Mouse (Mus musculus) liver, postnatal 0 days (tissue): ENCODE measurements around the gene Bnip1. TPM values are rescaled to one million over a fixed set of nuclear protein-coding genes. Genes with fewer than 3 reads are reported as not detected.

Experiments used
- ATAC-seq: fragments of 200-750 bp; cut with Nextera tagmentation; 2 replicates; pipeline ENCODE4 v1.8.0; 2017; ENCODE audit warnings: mild to moderate bottlenecking, moderate library complexity
- DNase-seq: peaks from one replicate; pipeline ENCODE4 v3.0.0-alpha.2; 2016
- H3K27ac ChIP-seq: fragments of 300-500 bp; sonication (generic); 2 replicates; pipeline ENCODE4 v1.5.1; 2014; ENCODE audit warnings: antibody characterized with exemption, moderate library complexity, mild to moderate bottlenecking, low read depth
- H3K27me3 ChIP-seq: fragments of 300-500 bp; sonication (generic); 2 replicates; pipeline ENCODE4 v1.6.1; 2014; ENCODE audit warnings: low read length, control low read depth, mixed read lengths; ENCODE audit not compliant: insufficient read depth
- H3K36me3 ChIP-seq: fragments of 300-500 bp; sonication (generic); replicated peaks from 2 replicates; pipeline ENCODE4 v1.6.1; 2014; ENCODE audit warnings: mild to moderate bottlenecking, control low read depth, low read length, moderate library complexity, mixed read lengths; ENCODE audit not compliant: insufficient read depth
- H3K4me1 ChIP-seq: fragments of 300-500 bp; sonication (generic); 2 replicates; pipeline ENCODE4 v1.6.1; 2014; ENCODE audit warnings: antibody characterized with exemption, mild to moderate bottlenecking, control low read depth; ENCODE audit not compliant: insufficient read depth
- H3K4me2 ChIP-seq: fragments of 300-500 bp; sonication (generic); 2 replicates; pipeline ENCODE4 v1.6.1; 2014; ENCODE audit warnings: low read depth, mild to moderate bottlenecking, low read length, moderate library complexity, mixed read lengths
- H3K4me3 ChIP-seq: fragments of 300-500 bp; sonication (generic); 2 replicates; pipeline ENCODE4 v1.5.1; 2014; ENCODE audit warnings: low read depth, low read length
- H3K9ac ChIP-seq: fragments of 300-500 bp; sonication (generic); replicated peaks from 2 replicates; pipeline ENCODE4 v1.6.1; 2014; ENCODE audit warnings: mild to moderate bottlenecking, moderate library complexity
- H3K9me3 ChIP-seq: fragments of 300-500 bp; sonication (generic); 2 replicates; pipeline ENCODE4 v1.6.1; 2016; ENCODE audit warnings: mild to moderate bottlenecking, control low read depth, low read length, mixed read lengths
- CTCF ChIP-seq: sonication (generic); IDR thresholded peaks from 2 replicates; pipeline ENCODE4 v1.5.1; 2016; ENCODE audit warnings: antibody characterized with exemption, low read depth
- EP300 ChIP-seq: IDR thresholded peaks from 2 replicates; pipeline ENCODE4 v1.6.1; 2016; ENCODE audit warnings: antibody characterized with exemption, low read depth, mild to moderate bottlenecking
- WGBS: fragments of 180-500 bp; shearing (Covaris S2); extraction: QIAGEN DNeasy Blood & Tissue Kit; methylation state at CpG from one replicate; pipeline ENCODE4 v1.1.7; 2014; ENCODE audit not compliant: insufficient replicate concordance; 5-methylcytosine and 5-hydroxymethylcytosine counted together
- polyA plus RNA-seq: library from polyadenylated mRNA; unstranded; fragments of >200 nt; fragmentation: Nextera tagmentation; extraction: Ambion mirVana; gene quantifications from 2 replicates; pipeline ENCODE4 v1.2.1, GENCODE M21; 2015

Gene Bnip1
- polyA plus RNA-seq, 1 experiment from 2014 or later = 19.7 TPM

- ATAC-seq = no peak
- no peak overlapping the region for H3K4me2 ChIP-seq
- no peaks in the 10 kb centered on the region for H3K9me3 ChIP-seq
Measured at GRCm38 (mm10) chr17:26838191-26838910, 57.5 kb downstream of the Bnip1 start.

DNA sequence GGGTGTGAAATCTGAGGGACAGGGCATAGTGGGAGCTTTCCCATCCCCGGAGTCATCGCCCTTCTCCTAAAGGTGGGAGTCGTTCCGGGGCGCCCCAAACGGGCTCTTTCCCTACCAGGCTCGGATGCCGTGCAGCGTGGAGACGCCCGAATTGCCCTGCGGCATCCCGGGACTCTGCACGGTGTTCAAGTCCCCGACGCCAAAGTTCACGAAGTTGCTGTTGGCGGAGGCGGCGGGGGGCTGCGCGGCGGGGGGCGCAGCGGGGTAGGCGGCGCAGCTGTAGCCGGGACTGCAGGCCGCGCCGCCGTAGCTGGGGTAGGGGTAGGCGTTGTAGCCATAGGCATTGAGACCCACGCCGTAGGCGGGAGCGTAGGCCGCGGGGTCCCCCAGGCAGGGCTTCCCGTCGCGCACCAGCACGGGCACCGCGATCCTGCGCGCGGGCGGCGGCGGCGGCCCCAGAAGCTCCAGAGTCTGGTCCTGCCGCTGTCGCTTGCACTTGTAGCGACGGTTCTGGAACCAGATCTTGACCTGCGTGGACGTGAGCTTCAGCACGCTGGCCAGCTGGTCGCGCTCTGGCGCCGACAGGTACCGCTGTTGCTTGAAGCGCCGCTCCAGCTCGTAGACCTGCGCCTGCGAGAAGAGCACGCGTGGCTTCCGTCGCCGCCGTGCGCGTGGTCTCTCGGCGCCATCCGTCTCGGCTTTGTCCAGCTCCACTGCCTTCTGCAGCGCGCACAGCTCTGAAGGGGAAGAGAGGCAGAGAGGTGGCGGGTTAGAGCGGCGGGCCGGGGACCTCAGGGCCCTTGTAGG lies 58.2 kb downstream of the Bnip1 start:
- no peak for ATAC-seq

More at GRCm38 (mm10) chr17:26838191-26838910, 57.5 kb downstream of the Bnip1 start:
- H3K4me3 ChIP-seq = no peak overlapping the region
- H3K36me3 ChIP-seq = no peaks in the 10 kb centered on the region
- H3K27me3 ChIP-seq = peaks cover 97% of the 10 kb centered on the region
- peaks cover 3% of the 10 kb centered on the region; the same call in 1 of the 2 replicates for H3K4me1 ChIP-seq
- no peak overlapping the region for H3K9ac ChIP-seq
- no peak overlapping the region for H3K27ac ChIP-seq
- TF ChIP-seq CTCF = no peak
- TF ChIP-seq EP300 = no peak
- 5% methylated on average over 33 of the region's 37 CpGs for WGBS
- DNase-seq = no peak

DNA sequence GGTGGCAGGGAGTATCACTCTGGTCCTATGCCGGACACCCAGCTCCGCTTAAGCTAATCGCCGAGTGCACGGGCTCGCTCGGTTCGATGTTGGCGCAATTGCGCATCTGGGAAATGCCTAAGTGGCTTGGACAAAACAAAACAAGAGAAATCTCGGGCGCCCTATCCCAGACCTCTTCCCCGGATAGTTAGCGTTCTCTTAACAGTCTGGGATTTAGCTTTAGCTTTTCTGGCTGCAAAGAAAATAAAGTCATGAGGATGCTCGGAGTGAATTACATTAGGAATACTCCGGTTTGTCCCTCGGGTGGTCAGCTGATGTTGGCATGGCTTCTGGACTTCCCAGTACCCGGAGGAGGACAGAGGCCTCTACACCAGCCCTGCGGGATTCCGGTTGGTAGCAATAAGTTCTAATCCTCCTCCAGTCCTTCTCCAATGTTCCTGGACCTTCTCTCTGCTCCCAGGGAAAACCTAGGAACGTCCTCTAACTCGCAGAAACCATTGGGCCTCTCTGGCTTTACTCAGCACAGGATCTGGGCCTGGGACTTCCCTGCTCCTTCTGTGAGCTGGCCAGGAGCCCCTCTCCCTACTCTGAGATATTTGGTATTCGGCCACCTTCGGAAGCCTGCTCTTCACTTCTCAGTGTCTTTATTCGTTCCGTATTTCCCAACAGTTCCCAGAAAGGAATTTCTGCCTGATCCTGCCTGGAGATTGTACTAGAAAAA lies 59.0 kb downstream of the Bnip1 start:
- Histone ChIP-seq H3K4me1 (peaks cover 5% of the 10 kb centered on the region), H3K4me3 (0 out of 2 replicates have a peak overlapping the region, but pooled peaks have one; percentile 10), H3K9ac (no peak overlapping the region), H3K4me2 (no peak overlapping the region), H3K27ac (no peak overlapping the region), H3K27me3 (peaks cover 100% of the 10 kb centered on the region), H3K36me3 (no peaks in the 10 kb centered on the region), H3K9me3 (no peaks in the 10 kb centered on the region)
- no peak for TF ChIP-seq CTCF
- no peak for TF ChIP-seq EP300
- ATAC-seq = no peak
- DNase-seq = no peak
- WGBS = 3% methylated on average over 26 of the region's 26 CpGs

More for the DNA sequence above, 58.2 kb downstream of the Bnip1 start:
- Histone ChIP-seq H3K9me3 (no peaks in the 10 kb centered on the region), H3K36me3 (no peaks in the 10 kb centered on the region), H3K4me1 (peaks cover 3% of the 10 kb centered on the region; the same call in 1 of the 2 replicates), H3K27me3 (peaks cover 100% of the 10 kb centered on the region), H3K4me3 (peak overlapping the region; percentile 10; the same call in 1 of the 2 replicates), H3K4me2 (no peak overlapping the region), H3K9ac (no peak overlapping the region), H3K27ac (no peak overlapping the region)
- 1% methylated on average over 81 of the region's 87 CpGs for WGBS
- TF ChIP-seq EP300 = no peak
- TF ChIP-seq CTCF = no peak
- DNase-seq = no peak

DNA sequence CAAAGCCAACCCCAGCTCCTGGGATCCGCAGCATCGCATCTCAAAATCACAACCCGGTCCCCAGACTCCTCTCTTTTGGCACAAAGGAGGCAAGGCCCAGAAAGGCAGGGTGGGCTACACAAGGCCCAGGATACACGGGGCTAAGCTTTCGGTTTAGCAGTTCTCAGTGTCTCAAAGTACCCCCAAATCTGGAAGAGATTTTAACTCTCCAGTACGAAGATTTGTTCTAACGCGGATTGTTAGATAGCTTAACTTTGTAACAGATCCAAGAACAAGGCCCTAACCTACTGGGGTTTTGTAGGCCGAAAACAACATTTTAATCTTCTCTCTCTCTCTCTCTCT lies 59.5 kb downstream of the Bnip1 start:
- H3K9me3 ChIP-seq = no peaks in the 10 kb centered on the region
- H3K4me1 ChIP-seq = peaks cover 5% of the 10 kb centered on the region
- H3K4me2 ChIP-seq = no peak overlapping the region
- no peaks in the 10 kb centered on the region for H3K36me3 ChIP-seq
- TF ChIP-seq EP300 (no peak), CTCF (no peak)
- no peak overlapping the region for H3K27ac ChIP-seq
- no peak overlapping the region for H3K9ac ChIP-seq
- WGBS = 10% methylated on average over 9 of the region's 9 CpGs
- DNase-seq (no peak), ATAC-seq (no peak)
- no peak overlapping the region for H3K4me3 ChIP-seq
- H3K27me3 ChIP-seq = peaks cover 100% of the 10 kb centered on the region

GRCm38 (mm10) chr17:26840922-26841731 lies 60.3 kb downstream of the Bnip1 start:
- H3K9me3 ChIP-seq = no peaks in the 10 kb centered on the region
- ATAC-seq (no peak), DNase-seq (peak; percentile 12)
- no peak overlapping the region for H3K27ac ChIP-seq
- no peaks in the 10 kb centered on the region for H3K36me3 ChIP-seq
- peaks cover 99% of the 10 kb centered on the region for H3K27me3 ChIP-seq
- H3K9ac ChIP-seq = no peak overlapping the region
- 4% methylated on average over 48 of the region's 48 CpGs for WGBS
- no peak for TF ChIP-seq EP300
- TF ChIP-seq CTCF = no peak
- H3K4me3 ChIP-seq = no peak overlapping the region
- peaks cover 5% of the 10 kb centered on the region for H3K4me1 ChIP-seq
- no peak overlapping the region for H3K4me2 ChIP-seq
